Mouse (Mus musculus): ENCODE measurements around the gene Slc35b3. TPM values are rescaled to one million over a fixed set of nuclear protein-coding genes. Genes with fewer than 3 reads are reported as not detected.

Slc35b3 gene
- polyA plus RNA-seq, 1 experiment = 12.4 TPM

- Histone ChIP-seq H3ac (ENCODE audit: control insufficient read depth, insufficient read length, low read depth) (no peak overlapping the region), H3K36me3 (ENCODE audit: control insufficient read depth, insufficient read depth) (no peaks in the 10 kb centered on the region), H3K79me2 (ENCODE audit: control insufficient read depth, insufficient read depth) (no peaks in the 10 kb centered on the region), H3K79me3 (ENCODE audit: low read depth) (no peaks in the 10 kb centered on the region), H3K27me3 (ENCODE audit: control insufficient read depth, insufficient read depth, insufficient read length) (no peaks in the 10 kb centered on the region), H3K4me3 (ENCODE audit: insufficient read depth, poor library complexity, severe bottlenecking) (no peak overlapping the region)
- TF ChIP-seq MAX (IDR thresholded peaks at IDR 0.05) (no peak), USF1 (IDR thresholded peaks at IDR 0.05; ENCODE audit: low read depth) (no peak), CEBPB (IDR thresholded peaks at IDR 0.05; ENCODE audit: low read depth) (no peak), CTCF (IDR thresholded peaks at IDR 0.05; ENCODE audit: control insufficient read depth, insufficient read depth, insufficient read length) (no peak), MYOD1 (IDR thresholded peaks at IDR 0.05; ENCODE audit: control insufficient read depth, insufficient read length, low read depth) (no peak), FOSL1 (IDR thresholded peaks at IDR 0.05; ENCODE audit: insufficient read depth, low read length, poor library complexity, severe bottlenecking) (no peak), MYOG (IDR thresholded peaks at IDR 0.05; ENCODE audit: control insufficient read depth, extremely low read depth, insufficient read length) (no peak)
These were observed 11.9 kb upstream of the Slc35b3 start for GRCm38 (mm10) chr13:38972602-38973001.

GRCm38 (mm10) chr13:38971047-38971446 is 10.4 kb upstream of the Slc35b3 start:
- no peaks in the 10 kb centered on the region for H3K79me3 ChIP-seq (ENCODE audit: low read depth)
- TF ChIP-seq MYOG (IDR thresholded peaks at IDR 0.05; ENCODE audit: control insufficient read depth, extremely low read depth, insufficient read length) (no peak), CTCF (IDR thresholded peaks at IDR 0.05; ENCODE audit: control insufficient read depth, insufficient read depth, insufficient read length) (no peak), MYOD1 (IDR thresholded peaks at IDR 0.05; ENCODE audit: control insufficient read depth, insufficient read length, low read depth) (no peak), USF1 (IDR thresholded peaks at IDR 0.05; ENCODE audit: low read depth) (no peak)
- no peaks in the 10 kb centered on the region for H3K36me3 ChIP-seq (ENCODE audit: control insufficient read depth, insufficient read depth)
- no peak overlapping the region for H3ac ChIP-seq (ENCODE audit: control insufficient read depth, insufficient read length, low read depth)
- H3K27me3 ChIP-seq (ENCODE audit: control insufficient read depth, insufficient read depth, insufficient read length) = no peaks in the 10 kb centered on the region
- no peak overlapping the region for H3K4me3 ChIP-seq (ENCODE audit: insufficient read depth, poor library complexity, severe bottlenecking)
- H3K79me2 ChIP-seq (ENCODE audit: control insufficient read depth, insufficient read depth) = no peaks in the 10 kb centered on the region

- TF ChIP-seq MAX (IDR thresholded peaks at IDR 0.05) = no peak
- no peak for TF ChIP-seq CTCF (IDR thresholded peaks at IDR 0.05; ENCODE audit: control insufficient read depth, insufficient read depth, insufficient read length)
- TF ChIP-seq MYOD1 (IDR thresholded peaks at IDR 0.05; ENCODE audit: control insufficient read depth, insufficient read length, low read depth) = no peak
- no peak for TF ChIP-seq FOSL1 (IDR thresholded peaks at IDR 0.05; ENCODE audit: insufficient read depth, low read length, poor library complexity, severe bottlenecking)
- no peak for TF ChIP-seq MYOG (IDR thresholded peaks at IDR 0.05; ENCODE audit: control insufficient read depth, extremely low read depth, insufficient read length)
- TF ChIP-seq CEBPB (IDR thresholded peaks at IDR 0.05; ENCODE audit: low read depth) = no peak
- TF ChIP-seq USF1 (IDR thresholded peaks at IDR 0.05; ENCODE audit: low read depth) = no peak
- Histone ChIP-seq H3K79me2 (ENCODE audit: control insufficient read depth, insufficient read depth) (no peaks in the 10 kb centered on the region), H3K36me3 (ENCODE audit: control insufficient read depth, insufficient read depth) (no peaks in the 10 kb centered on the region), H3ac (ENCODE audit: control insufficient read depth, insufficient read length, low read depth) (no peak overlapping the region), H3K27me3 (ENCODE audit: control insufficient read depth, insufficient read depth, insufficient read length) (no peaks in the 10 kb centered on the region), H3K4me3 (ENCODE audit: insufficient read depth, poor library complexity, severe bottlenecking) (no peak overlapping the region), H3K79me3 (ENCODE audit: low read depth) (no peaks in the 10 kb centered on the region)
These were observed 6.8 kb upstream of the Slc35b3 start for GRCm38 (mm10) chr13:38967518-38967917.

- H3K79me2 ChIP-seq (ENCODE audit: control insufficient read depth, insufficient read depth) = no peaks in the 10 kb centered on the region
- H3K27me3 ChIP-seq (ENCODE audit: control insufficient read depth, insufficient read depth, insufficient read length) = no peaks in the 10 kb centered on the region
- no peak overlapping the region for H3K4me3 ChIP-seq (ENCODE audit: insufficient read depth, poor library complexity, severe bottlenecking)
- H3K36me3 ChIP-seq (ENCODE audit: control insufficient read depth, insufficient read depth) = no peaks in the 10 kb centered on the region
- H3K79me3 ChIP-seq (ENCODE audit: low read depth) = no peaks in the 10 kb centered on the region
- H3ac ChIP-seq (ENCODE audit: control insufficient read depth, insufficient read length, low read depth) = no peak overlapping the region
- TF ChIP-seq MAX (IDR thresholded peaks at IDR 0.05) = no peak
- no peak for TF ChIP-seq MYOG (IDR thresholded peaks at IDR 0.05; ENCODE audit: control insufficient read depth, extremely low read depth, insufficient read length)
- no peak for TF ChIP-seq USF1 (IDR thresholded peaks at IDR 0.05; ENCODE audit: low read depth)
- TF ChIP-seq FOSL1 (IDR thresholded peaks at IDR 0.05; ENCODE audit: insufficient read depth, low read length, poor library complexity, severe bottlenecking) = no peak
- TF ChIP-seq CTCF (IDR thresholded peaks at IDR 0.05; ENCODE audit: control insufficient read depth, insufficient read depth, insufficient read length) = no peak
- no peak for TF ChIP-seq CEBPB (IDR thresholded peaks at IDR 0.05; ENCODE audit: low read depth)
- no peak for TF ChIP-seq MYOD1 (IDR thresholded peaks at IDR 0.05; ENCODE audit: control insufficient read depth, insufficient read length, low read depth)
These were observed 6.3 kb upstream of the Slc35b3 start for GRCm38 (mm10) chr13:38966922-38967448.

GRCm38 (mm10) chr13:38962771-38963170 is 2.1 kb upstream of the Slc35b3 start:
- peaks cover 25% of the 10 kb centered on the region for H3K79me2 ChIP-seq (ENCODE audit: control insufficient read depth, insufficient read depth)
- H3K79me3 ChIP-seq (ENCODE audit: low read depth) = peaks cover 22% of the 10 kb centered on the region
- H3K36me3 ChIP-seq (ENCODE audit: control insufficient read depth, insufficient read depth) = no peaks in the 10 kb centered on the region
- H3ac ChIP-seq (ENCODE audit: control insufficient read depth, insufficient read length, low read depth) = no peak overlapping the region
- no peak overlapping the region for H3K4me3 ChIP-seq (ENCODE audit: insufficient read depth, poor library complexity, severe bottlenecking)
- no peak for TF ChIP-seq CTCF (IDR thresholded peaks at IDR 0.05; ENCODE audit: control insufficient read depth, insufficient read depth, insufficient read length)
- no peak for TF ChIP-seq MYOG (IDR thresholded peaks at IDR 0.05; ENCODE audit: control insufficient read depth, extremely low read depth, insufficient read length)
- TF ChIP-seq MYOD1 (IDR thresholded peaks at IDR 0.05; ENCODE audit: control insufficient read depth, insufficient read length, low read depth) = no peak
- no peak for TF ChIP-seq CEBPB (IDR thresholded peaks at IDR 0.05; ENCODE audit: low read depth)
- TF ChIP-seq FOSL1 (IDR thresholded peaks at IDR 0.05; ENCODE audit: insufficient read depth, low read length, poor library complexity, severe bottlenecking) = no peak
- TF ChIP-seq USF1 (IDR thresholded peaks at IDR 0.05; ENCODE audit: low read depth) = no peak
- no peaks in the 10 kb centered on the region for H3K27me3 ChIP-seq (ENCODE audit: control insufficient read depth, insufficient read depth, insufficient read length)

GRCm38 (mm10) chr13:38958037-38958436 is 2.6 kb downstream of the Slc35b3 start:
- H3K36me3 ChIP-seq (ENCODE audit: control insufficient read depth, insufficient read depth) = peaks cover 29% of the 10 kb centered on the region
- H3K79me2 ChIP-seq (ENCODE audit: control insufficient read depth, insufficient read depth) = peaks cover 54% of the 10 kb centered on the region
- H3K79me3 ChIP-seq (ENCODE audit: low read depth) = peaks cover 37% of the 10 kb centered on the region
- no peak for TF ChIP-seq MYOG (IDR thresholded peaks at IDR 0.05; ENCODE audit: control insufficient read depth, extremely low read depth, insufficient read length)
- TF ChIP-seq USF1 (IDR thresholded peaks at IDR 0.05; ENCODE audit: low read depth) = no peak
- TF ChIP-seq FOSL1 (IDR thresholded peaks at IDR 0.05; ENCODE audit: insufficient read depth, low read length, poor library complexity, severe bottlenecking) = no peak
- no peak for TF ChIP-seq CEBPB (IDR thresholded peaks at IDR 0.05; ENCODE audit: low read depth)
- TF ChIP-seq MYOD1 (IDR thresholded peaks at IDR 0.05; ENCODE audit: control insufficient read depth, insufficient read length, low read depth) = no peak
- no peak for TF ChIP-seq MAX (IDR thresholded peaks at IDR 0.05)
- TF ChIP-seq CTCF (IDR thresholded peaks at IDR 0.05; ENCODE audit: control insufficient read depth, insufficient read depth, insufficient read length) = no peak
- H3K27me3 ChIP-seq (ENCODE audit: control insufficient read depth, insufficient read depth, insufficient read length) = no peaks in the 10 kb centered on the region
- H3K4me3 ChIP-seq (ENCODE audit: insufficient read depth, poor library complexity, severe bottlenecking) = no peak overlapping the region
- no peak overlapping the region for H3ac ChIP-seq (ENCODE audit: control insufficient read depth, insufficient read length, low read depth)

Data from C2C12 (cell line).